Mouse (Mus musculus) testis, adult 2 months (tissue): ENCODE results near the gene Zfp219. TPM values are rescaled to one million over a fixed set of nuclear protein-coding genes. Genes with fewer than 3 reads are reported as not detected.

Experiments used
- H3K27ac ChIP-seq: fragments of 200-500 bp; 2 replicates; pipeline ENCODE4 v1.5.1; 2012; ENCODE audit warnings: low read depth, low read length; ENCODE audit not compliant: control insufficient read depth, insufficient read depth
- H3K27me3 ChIP-seq: fragments of 200-500 bp; 2 replicates; pipeline ENCODE4 v1.6.1; 2012; ENCODE audit warnings: mild to moderate bottlenecking, low read length, moderate library complexity; ENCODE audit not compliant: control insufficient read depth, insufficient read depth
- H3K36me3 ChIP-seq: fragments of 200-500 bp; 2 replicates; pipeline ENCODE4 v1.6.1; 2012; ENCODE audit warnings: mild to moderate bottlenecking, low read length; ENCODE audit not compliant: control insufficient read depth, insufficient read depth
- H3K4me1 ChIP-seq: fragments of 200-500 bp; 2 replicates; pipeline ENCODE4 v1.6.1; 2012; ENCODE audit warnings: low read length; ENCODE audit not compliant: control insufficient read depth, insufficient read depth
- H3K4me3 ChIP-seq: fragments of 200-500 bp; 2 replicates; pipeline ENCODE4 v1.5.1; 2012; ENCODE audit warnings: low read depth, mild to moderate bottlenecking, low read length, moderate library complexity, mixed read lengths; ENCODE audit not compliant: control insufficient read depth
- CTCF ChIP-seq: fragments of 200-500 bp; IDR thresholded peaks from 2 replicates; pipeline ENCODE4 v1.5.1; 2012; ENCODE audit warnings: low read depth, mild to moderate bottlenecking, inconsistent platforms, low read length, moderate library complexity; ENCODE audit not compliant: control insufficient read depth, insufficient read depth, insufficient replicate concordance
- POLR2A ChIP-seq: fragments of 200-500 bp; IDR thresholded peaks from 2 replicates; pipeline ENCODE4 v1.6.1; 2012; ENCODE audit warnings: low read depth, mild to moderate bottlenecking, inconsistent platforms, low read length, moderate library complexity; ENCODE audit not compliant: control insufficient read depth
- polyA plus RNA-seq: library from polyadenylated mRNA; depleted of rRNA; stranded (reverse); fragments of >200 nt; gene quantifications from 2 replicates; pipeline ENCODE4 v1.2.3, GENCODE M21; 2012

Zfp219 gene
- polyA plus RNA-seq, 1 experiment: 174 TPM

- H3K27ac ChIP-seq: peak overlapping the region; percentile 73
- peaks cover 14% of the 10 kb centered on the region for H3K4me1 ChIP-seq
- no peaks in the 10 kb centered on the region for H3K36me3 ChIP-seq
- peak overlapping the region; percentile 91 for H3K4me3 ChIP-seq
- TF ChIP-seq CTCF (peak; percentile 38; the same call in 1 of the 2 replicates), POLR2A (peak; percentile 69; the same call in 1 of the 2 replicates)
- H3K27me3 ChIP-seq: no peaks in the 10 kb centered on the region
Observed at GRCm38 (mm10) chr14:52022709-52023459, 2.4 kb upstream of the Zfp219 start.

GRCm38 (mm10) chr14:52022244-52022708 lies 1.7 kb upstream of the Zfp219 start:
- Histone ChIP-seq H3K27ac (peak overlapping the region; percentile 62; the same call in 1 of the 2 replicates), H3K4me3 (peak overlapping the region; percentile 91), H3K27me3 (no peaks in the 10 kb centered on the region), H3K36me3 (no peaks in the 10 kb centered on the region), H3K4me1 (peaks cover 14% of the 10 kb centered on the region)
- TF ChIP-seq CTCF (no peak), POLR2A (no peak)

GRCm38 (mm10) chr14:52021568-52022212 lies 1.2 kb upstream of the Zfp219 start:
- TF ChIP-seq CTCF (no peak), POLR2A (no peak)
- Histone ChIP-seq H3K36me3 (no peaks in the 10 kb centered on the region), H3K27me3 (no peaks in the 10 kb centered on the region), H3K4me3 (no peak overlapping the region; the same call in 1 of the 2 replicates), H3K27ac (no peak overlapping the region), H3K4me1 (peaks cover 14% of the 10 kb centered on the region)

- peak overlapping the region; percentile 16; the same call in 1 of the 2 replicates for H3K4me3 ChIP-seq
- no peak for TF ChIP-seq POLR2A
- no peak for TF ChIP-seq CTCF
- H3K27ac ChIP-seq: peak overlapping the region; percentile 32; the same call in 1 of the 2 replicates
- H3K4me1 ChIP-seq: peaks cover 14% of the 10 kb centered on the region
- no peaks in the 10 kb centered on the region for H3K27me3 ChIP-seq
- no peaks in the 10 kb centered on the region for H3K36me3 ChIP-seq
Observed at GRCm38 (mm10) chr14:52021138-52021529, 601 bp upstream of the Zfp219 start.

- no peaks in the 10 kb centered on the region for H3K27me3 ChIP-seq
- peak overlapping the region; percentile 82 for H3K4me3 ChIP-seq
- TF ChIP-seq CTCF (peak; percentile 29; the same call in 1 of the 2 replicates), POLR2A (peak; percentile 45; the same call in 1 of the 2 replicates)
- H3K27ac ChIP-seq: peak overlapping the region; percentile 81
- H3K36me3 ChIP-seq: no peaks in the 10 kb centered on the region
- H3K4me1 ChIP-seq: peaks cover 11% of the 10 kb centered on the region
Observed at GRCm38 (mm10) chr14:52019590-52020340, 768 bp downstream of the Zfp219 start.

GRCm38 (mm10) chr14:52019051-52019589 lies 1.4 kb downstream of the Zfp219 start:
- Histone ChIP-seq H3K27ac (peak overlapping the region; percentile 76), H3K36me3 (no peaks in the 10 kb centered on the region), H3K4me1 (peaks cover 11% of the 10 kb centered on the region), H3K4me3 (peak overlapping the region; percentile 82), H3K27me3 (no peaks in the 10 kb centered on the region)
- no peak for TF ChIP-seq POLR2A
- TF ChIP-seq CTCF: no peak
